Mouse (Mus musculus): ENCODE results near the gene Arg2.
"Not testable (repeated sequence)": the region's sequence is repeated elsewhere in the genome, so short reads cannot be mapped to it uniquely, and the experiment has no call there.

The Arg2 gene

DNA sequence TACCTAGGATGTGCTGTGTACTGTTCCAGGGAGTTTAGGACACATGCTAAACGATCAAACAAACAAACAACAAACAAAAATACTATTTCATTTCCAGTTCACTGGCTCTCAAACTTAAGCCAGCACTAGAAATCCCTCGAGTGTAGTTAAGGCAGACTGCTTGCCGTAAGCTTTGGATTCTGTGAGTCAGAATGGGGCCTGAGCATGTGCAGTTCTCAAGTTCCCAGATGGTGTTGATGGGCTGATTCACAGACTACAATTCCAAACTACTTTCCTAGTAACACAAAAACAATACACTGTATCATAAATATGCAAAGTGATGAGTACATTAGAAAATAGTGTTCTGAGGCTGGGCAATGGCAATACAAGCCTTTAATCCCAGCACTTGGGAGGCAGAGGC is 39.8 kb downstream of the Arg2 start:
- in situ Hi-C loops (cut with MseI, MboI): no loop called here

DNA sequence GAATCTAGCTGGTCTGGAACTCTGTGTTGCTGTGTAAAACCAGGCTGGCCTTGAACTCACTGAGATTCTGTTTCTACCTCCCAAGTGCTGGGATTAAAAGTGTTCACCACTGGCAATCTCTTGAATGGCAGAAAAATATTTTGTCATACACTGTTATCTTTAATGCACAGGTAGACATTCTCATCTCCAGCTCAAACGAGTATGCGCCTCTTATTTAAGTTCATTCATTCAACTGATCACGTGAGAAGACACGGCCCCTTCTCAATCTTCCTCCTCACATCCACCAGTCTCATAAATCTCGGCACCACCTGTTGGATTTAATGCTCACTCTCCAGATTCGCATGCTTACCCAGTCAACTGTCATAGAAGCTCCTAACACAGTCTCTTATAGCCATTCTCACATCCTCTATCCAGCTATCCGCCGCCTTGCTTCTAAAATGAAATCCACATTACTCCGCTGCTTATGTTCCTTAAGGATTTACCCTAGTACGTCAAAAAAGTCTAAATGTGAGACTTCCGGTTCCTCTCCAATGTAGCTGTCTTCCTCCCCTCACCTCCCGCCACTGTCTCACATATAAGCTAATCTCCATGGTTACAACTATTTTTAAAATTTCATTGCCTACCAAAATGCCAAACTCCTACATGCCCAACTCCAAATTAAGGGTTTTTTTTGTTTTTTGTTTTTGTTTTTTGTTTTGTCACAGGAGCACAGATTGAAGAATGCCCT is 40.9 kb downstream of the Arg2 start:
- in situ Hi-C loops (cut with MseI, MboI): no loop called here

DNA sequence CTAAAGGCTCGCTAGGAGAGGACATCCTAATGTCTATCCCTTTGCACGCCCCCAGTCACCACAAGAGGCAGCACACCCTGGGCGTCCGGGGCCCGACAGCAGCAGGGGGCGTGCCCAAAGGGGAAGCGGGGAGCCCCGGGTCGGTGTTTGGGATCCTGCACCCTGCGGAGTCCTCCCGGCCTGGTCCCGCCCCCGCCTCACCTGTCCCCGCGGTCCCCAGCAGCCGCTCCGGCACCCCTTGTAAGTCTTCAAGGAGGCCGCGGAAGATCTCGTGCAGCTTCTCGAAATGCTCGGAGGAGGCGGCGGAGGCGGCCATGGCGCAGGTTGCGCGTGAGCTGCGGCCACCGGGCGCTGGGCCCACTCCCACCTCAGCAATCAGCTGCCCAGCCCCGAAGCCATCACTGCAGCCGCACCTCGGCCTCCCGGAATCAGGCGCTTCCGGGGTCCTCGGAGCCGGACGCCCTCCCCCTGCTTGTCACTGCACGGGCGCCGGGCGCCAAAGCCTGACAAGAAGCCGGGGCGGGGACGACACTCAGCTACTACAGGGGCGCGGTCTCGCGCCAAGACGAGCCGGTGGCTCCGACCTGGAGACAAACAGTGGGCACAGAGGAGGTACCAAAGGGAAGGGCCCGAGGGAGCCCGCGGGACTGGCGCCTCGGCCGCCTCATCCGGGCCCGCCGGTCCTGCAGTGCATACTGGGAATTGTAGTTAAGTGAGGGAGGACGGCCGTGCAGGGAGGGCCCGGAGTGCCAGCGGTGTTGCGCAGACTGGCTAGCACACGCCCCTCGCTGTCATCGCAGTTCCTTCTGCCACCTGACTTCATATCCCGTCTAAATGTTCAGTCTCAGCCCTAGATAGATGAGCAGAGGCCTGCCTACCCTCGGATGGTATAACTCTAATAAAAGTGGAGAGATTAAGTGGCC is 41.7 kb downstream of the Arg2 start, which contains the start of gene Vti1b:
Gene Vti1b (minus strand): TSS at position 649 of the 923 bp plus-strand sequence.
- in situ Hi-C loops (cut with MseI, MboI): no loop called here

DNA sequence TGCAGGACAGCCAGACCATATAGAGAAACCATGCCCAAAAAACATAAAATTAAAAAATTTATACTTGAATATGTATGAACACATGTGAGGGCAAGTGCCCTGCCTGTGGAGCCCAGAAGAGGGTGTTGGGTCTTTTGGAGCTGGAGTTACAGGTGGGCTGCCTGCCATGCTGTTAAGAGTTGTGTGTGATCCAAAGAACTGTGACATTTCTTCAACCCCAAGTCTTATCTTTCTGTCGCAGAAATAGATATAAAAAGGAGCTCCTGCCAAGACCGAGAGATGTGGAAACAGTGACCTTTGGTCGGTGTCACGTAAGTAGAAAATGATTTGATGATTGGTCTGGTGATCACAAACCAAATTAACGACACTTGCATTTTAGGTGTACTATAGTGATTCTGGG is 43.1 kb downstream of the Arg2 start:
- in situ Hi-C loops (cut with MseI, MboI): no loop called here

DNA sequence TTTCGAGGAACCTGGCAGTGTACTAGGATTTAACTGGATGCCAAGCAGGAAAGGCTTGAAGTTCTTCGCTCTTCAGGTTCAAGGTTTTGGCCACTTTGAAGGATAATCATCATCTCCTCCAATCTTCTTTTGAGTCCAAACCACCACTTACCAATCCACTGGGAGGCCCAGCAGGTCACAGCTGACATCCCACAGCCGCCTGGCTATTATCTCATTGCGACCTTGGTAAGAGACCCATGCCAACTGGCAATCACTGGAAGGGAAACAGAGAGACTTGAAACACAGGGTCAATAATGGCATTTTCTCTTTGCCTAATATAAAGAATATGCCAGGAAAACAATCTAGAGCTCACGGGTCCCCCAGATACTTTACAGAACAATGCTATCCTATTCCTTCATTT is 45.4 kb downstream of the Arg2 start:
- in situ Hi-C loops (cut with MseI, MboI): no loop called here

DNA sequence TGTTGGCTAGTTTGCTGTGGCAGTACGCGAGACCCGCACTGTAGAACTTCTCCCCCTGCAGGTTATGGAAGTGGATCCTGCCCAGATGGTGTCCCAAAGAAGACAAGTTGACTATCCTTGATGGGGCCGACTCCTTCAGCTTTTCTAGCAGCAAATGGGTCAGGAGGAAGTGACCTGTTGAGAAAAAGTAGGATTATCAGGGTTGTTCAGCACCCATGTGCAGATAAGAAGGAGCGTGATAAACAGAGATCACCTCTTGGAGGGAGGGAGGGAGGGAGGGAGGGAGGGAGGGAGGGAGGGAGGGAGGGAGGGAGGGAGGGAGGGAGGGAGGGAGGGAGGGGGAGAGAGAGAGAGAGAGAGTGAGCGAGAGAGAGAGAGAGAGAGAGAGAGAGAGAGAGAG is 54.6 kb downstream of the Arg2 start:
- in situ Hi-C loops (cut with MseI, MboI): not testable (repeated sequence)

DNA sequence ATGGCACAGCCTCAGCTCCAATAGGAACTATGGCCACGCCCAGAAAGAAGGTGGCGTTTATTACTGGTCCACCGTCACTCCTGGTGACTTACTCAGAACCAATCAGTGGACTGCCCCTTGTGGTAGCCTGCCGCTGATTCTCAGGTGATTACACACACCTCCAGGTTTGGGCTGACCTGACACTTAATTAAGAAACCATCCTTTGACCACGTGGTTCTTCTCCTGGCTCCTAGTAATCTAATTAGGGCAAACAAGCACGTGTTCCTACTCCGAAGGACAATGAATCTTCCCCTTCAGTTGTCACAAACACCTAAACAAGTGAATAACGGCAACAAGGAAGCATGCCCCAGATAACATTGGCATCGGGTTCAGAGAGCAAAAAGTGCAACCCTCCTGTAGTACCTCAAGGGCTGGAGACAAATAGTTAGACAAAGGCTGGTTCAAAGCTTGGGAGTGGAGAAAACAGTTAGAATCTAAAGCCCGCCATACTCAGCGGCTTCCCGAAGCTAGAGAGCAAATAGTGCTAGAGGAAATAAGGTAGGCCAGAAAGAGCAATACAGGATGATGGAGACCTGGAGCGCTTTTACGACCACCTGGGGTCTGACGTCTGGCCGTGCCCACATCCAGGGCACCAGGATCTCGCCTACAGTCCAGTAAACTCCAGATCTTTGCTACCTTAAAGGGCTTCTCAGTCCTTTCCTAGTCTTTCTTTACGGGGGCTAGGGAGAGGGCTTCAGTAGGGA is 60.5 kb downstream of the Arg2 start:
- in situ Hi-C loops (cut with MseI, MboI): no loop called here

DNA sequence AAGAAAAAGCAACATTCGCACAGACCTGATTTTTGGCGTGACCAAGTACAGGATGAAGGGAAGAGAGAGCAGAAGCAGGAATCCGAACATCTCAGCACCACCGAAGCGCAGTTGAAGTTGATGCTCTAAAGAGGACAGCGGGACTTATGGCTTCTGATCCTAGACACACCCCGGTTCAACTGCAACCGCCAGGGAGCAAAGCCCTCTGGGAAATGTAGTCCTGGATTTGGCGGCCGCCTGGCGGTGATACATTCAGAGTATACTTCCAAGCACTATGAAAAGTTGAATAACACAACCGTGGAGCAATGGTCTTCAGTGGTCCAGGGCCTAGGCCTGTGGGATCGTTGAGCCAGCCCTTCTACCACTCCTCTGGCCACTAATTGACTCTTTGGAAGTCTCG is 61.1 kb downstream of the Arg2 start:
- in situ Hi-C loops (cut with MseI, MboI): no loop called here

DNA sequence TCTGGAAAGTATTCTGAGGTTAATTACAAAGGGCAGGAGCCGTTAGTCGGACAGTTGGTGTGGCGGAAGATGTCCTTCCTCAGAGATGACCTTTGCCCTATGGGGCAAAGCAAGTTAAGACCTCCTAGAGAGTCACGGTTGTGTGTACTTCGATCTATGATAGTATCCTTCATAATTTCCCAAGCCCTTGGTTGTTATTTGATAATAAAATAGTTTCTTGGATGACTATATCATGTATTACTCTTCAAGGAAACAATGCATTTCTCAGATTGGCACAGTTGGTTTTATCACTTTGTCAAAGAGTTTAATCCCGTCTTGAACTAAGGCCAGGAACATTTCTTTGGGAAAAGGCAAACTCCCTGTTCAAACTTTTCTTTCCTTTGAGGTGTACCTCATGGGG is 61.6 kb downstream of the Arg2 start, which contains the start of gene Rdh11:
Gene Rdh11 (minus strand): TSS at position 101 of the 400 bp plus-strand sequence.
- in situ Hi-C loops (cut with MseI, MboI): no loop called here

DNA sequence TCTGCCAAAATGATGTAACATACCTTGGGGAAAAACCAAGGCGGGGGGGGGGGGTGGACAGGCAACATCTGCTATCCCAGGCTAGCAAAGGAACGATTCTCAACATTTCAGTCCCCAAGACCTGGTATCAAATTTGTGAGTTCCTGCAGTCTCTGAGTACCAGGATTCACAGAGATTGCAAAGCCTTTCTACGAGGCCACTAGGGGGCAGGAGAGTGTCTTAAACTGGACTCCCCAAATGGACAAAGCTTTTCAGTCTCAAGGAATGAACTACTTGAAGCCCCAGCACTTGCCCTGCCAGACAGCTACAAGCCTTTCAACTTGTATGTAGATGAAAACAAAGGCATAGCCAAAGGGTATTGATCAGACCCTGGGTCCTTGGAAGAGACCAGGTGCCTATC is 62.9 kb downstream of the Arg2 start:
- in situ Hi-C loops (cut with MseI, MboI): no loop called here

DNA sequence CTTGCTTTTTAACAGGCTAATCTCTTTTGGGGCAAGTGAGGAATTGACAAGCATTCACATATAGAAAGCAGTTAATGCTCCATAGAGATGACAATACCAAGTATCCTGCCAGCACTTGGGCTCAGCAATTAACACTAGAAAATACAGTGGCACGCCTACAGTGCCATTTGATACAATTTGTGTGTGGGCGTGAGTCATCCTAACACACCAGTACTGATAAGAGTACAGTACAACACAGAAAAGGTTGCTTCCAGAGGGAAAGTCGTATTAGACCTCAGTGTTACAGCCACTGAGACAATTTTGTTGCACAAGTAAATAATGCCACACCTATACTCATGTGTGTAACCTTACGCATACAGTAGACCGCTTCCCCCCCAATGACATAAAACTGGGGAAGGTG is 66.5 kb downstream of the Arg2 start:
- in situ Hi-C loops (cut with MseI, MboI): no loop called here

DNA sequence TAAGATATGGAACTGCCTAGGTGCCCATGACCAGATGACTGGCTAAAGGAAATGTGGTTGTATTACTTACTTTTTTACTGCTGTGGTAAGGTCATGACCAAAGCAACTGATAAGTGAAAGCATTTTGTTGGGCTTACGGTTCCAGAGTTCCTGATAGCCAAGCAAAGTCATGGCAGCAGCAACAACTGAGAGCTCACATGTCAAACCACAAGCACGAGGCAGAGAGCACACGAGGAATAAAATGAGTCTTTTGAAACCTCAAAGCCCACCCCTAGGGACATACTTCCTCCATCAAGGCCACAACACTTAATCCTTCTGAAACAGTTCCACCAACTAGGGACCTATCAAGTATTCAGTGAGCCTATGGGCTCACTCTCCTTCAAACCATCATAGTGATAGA is 71.3 kb downstream of the Arg2 start:
- in situ Hi-C loops (cut with MseI, MboI): no loop called here
